Mouse (Mus musculus) C2C12 (cell line): ENCODE results near the gene Ptgds.

Experiments used
- CEBPB ChIP-seq: IDR thresholded peaks from one replicate; pipeline ENCODE4 v1.6.1; 2011; ENCODE audit warnings: low read depth, mild to moderate bottlenecking, control low read depth, moderate library complexity
- CTCF ChIP-seq: IDR thresholded peaks from one replicate; pipeline ENCODE4 v1.5.1; 2011; ENCODE audit not compliant: control insufficient read depth, insufficient read depth, insufficient read length
- FOSL1 ChIP-seq: IDR thresholded peaks from one replicate; pipeline ENCODE4 v1.8.0; 2011; ENCODE audit warnings: mild to moderate bottlenecking, low read length; ENCODE audit not compliant: poor library complexity, insufficient read depth, severe bottlenecking
- MAX ChIP-seq: IDR thresholded peaks from one replicate; pipeline ENCODE4 v1.6.1; 2011; ENCODE audit warnings: mild to moderate bottlenecking, control low read depth
- MYOD1 ChIP-seq: IDR thresholded peaks from one replicate; pipeline ENCODE4 v1.6.1; 2011; ENCODE audit warnings: low read depth; ENCODE audit not compliant: control insufficient read depth, insufficient read length
- MYOG ChIP-seq: IDR thresholded peaks from one replicate; pipeline ENCODE4 v1.6.1; 2011; ENCODE audit not compliant: control insufficient read depth, insufficient read length; ENCODE audit errors: extremely low read depth
- USF1 ChIP-seq: IDR thresholded peaks from one replicate; pipeline ENCODE4 v1.6.1; 2011; ENCODE audit warnings: low read depth, mild to moderate bottlenecking, control low read depth, moderate library complexity

GRCm38 (mm10) chr2:25430395-25431233, 39.2 kb downstream of the Ptgds start:
- TF ChIP-seq CTCF (no peak), MAX (no peak), USF1 (no peak), MYOG (no peak), MYOD1 (no peak), CEBPB (no peak), FOSL1 (no peak)
